Mouse (Mus musculus): ENCODE measurements at regions not wholly inside any gene's neighbourhood (a gene's known extent, or its start where the extent isn't known, plus 50 kb on each side); places are given as distances from the start of the nearest gene placed in this dataset.

GRCm38 (mm10) chr4:31584171-31584570 lies 379.7 kb upstream of the Map3k7 start:
- Histone ChIP-seq H3K4me2 (replicated peaks; ENCODE audit: low read depth) (no peak overlapping the region), H3K4me1 (replicated peaks; ENCODE audit: control insufficient read depth, insufficient read depth) (no peaks in the 10 kb centered on the region), H3K27me3 (ENCODE audit: control insufficient read depth, insufficient read depth, low read length) (no peaks in the 10 kb centered on the region), H3K4me3 (ENCODE audit: low read depth, low read length) (no peak overlapping the region), H3K9me3 (ENCODE audit: control insufficient read depth, low read length) (no peaks in the 10 kb centered on the region), H3K9ac (ENCODE audit: low read length) (no peak overlapping the region), H3K27ac (replicated peaks) (no peak overlapping the region), H3K36me3 (ENCODE audit: control insufficient read depth, insufficient read depth, low read length) (no peaks in the 10 kb centered on the region)
- 79% methylated on average over 3 of the region's 3 CpGs for WGBS
- DNase-seq (ENCODE audit: low spot score) (no peak), ATAC-seq (ENCODE audit: low FRiP score, low TSS enrichment) (no peak)
- TF ChIP-seq CTCF (IDR thresholded peaks at IDR 0.05; ENCODE audit: low read depth), result no peak
- no peak for TF ChIP-seq EP300 (optimal IDR thresholded peaks at IDR 0.05)

- no peaks in the 10 kb centered on the region for H3K36me3 ChIP-seq (ENCODE audit: control insufficient read depth, insufficient read depth, low read length)
- WGBS, result 62% methylated on average over 1 of the region's 1 CpGs
- no peak for ATAC-seq (ENCODE audit: low FRiP score, low TSS enrichment)
Observed at GRCm38 (mm10) chr4:31594089-31594488, 369.8 kb upstream of the Map3k7 start.

GRCm38 (mm10) chr4:31601536-31601935 lies 362.4 kb upstream of the Map3k7 start:
- no peaks in the 10 kb centered on the region for H3K4me1 ChIP-seq (replicated peaks; ENCODE audit: control insufficient read depth, insufficient read depth)
- 13% methylated on average over 8 of the region's 8 CpGs for WGBS
- H3K27ac ChIP-seq (replicated peaks), result no peak overlapping the region
- H3K4me3 ChIP-seq (ENCODE audit: low read depth, low read length), result no peak overlapping the region
- no peak for TF ChIP-seq EP300 (optimal IDR thresholded peaks at IDR 0.05)
- TF ChIP-seq CTCF (IDR thresholded peaks at IDR 0.05; ENCODE audit: low read depth), result no peak
- DNase-seq (ENCODE audit: low spot score), result peak; percentile 23
- H3K27me3 ChIP-seq (ENCODE audit: control insufficient read depth, insufficient read depth, low read length), result no peaks in the 10 kb centered on the region
- ATAC-seq (ENCODE audit: low FRiP score, low TSS enrichment), result peak; percentile 60; the same call in 1 of the 2 replicates
- peak overlapping the region; percentile 2; the same call in 1 of the 2 replicates for H3K4me2 ChIP-seq (replicated peaks; ENCODE audit: low read depth)
- H3K9me3 ChIP-seq (ENCODE audit: control insufficient read depth, low read length), result no peaks in the 10 kb centered on the region
- H3K36me3 ChIP-seq (ENCODE audit: control insufficient read depth, insufficient read depth, low read length), result no peaks in the 10 kb centered on the region
- H3K9ac ChIP-seq (ENCODE audit: low read length), result no peak overlapping the region

More at GRCm38 (mm10) chr4:31594089-31594488, 369.8 kb upstream of the Map3k7 start:
- Histone ChIP-seq H3K4me3 (ENCODE audit: low read depth, low read length) (no peak overlapping the region), H3K9ac (ENCODE audit: low read length) (no peak overlapping the region), H3K27me3 (ENCODE audit: control insufficient read depth, insufficient read depth, low read length) (no peaks in the 10 kb centered on the region), H3K4me1 (replicated peaks; ENCODE audit: control insufficient read depth, insufficient read depth) (no peaks in the 10 kb centered on the region), H3K4me2 (replicated peaks; ENCODE audit: low read depth) (no peak overlapping the region), H3K9me3 (ENCODE audit: control insufficient read depth, low read length) (no peaks in the 10 kb centered on the region), H3K27ac (replicated peaks) (no peak overlapping the region)
- no peak for DNase-seq (ENCODE audit: low spot score)
- TF ChIP-seq CTCF (IDR thresholded peaks at IDR 0.05; ENCODE audit: low read depth), result no peak
- no peak for TF ChIP-seq EP300 (optimal IDR thresholded peaks at IDR 0.05)

DNA sequence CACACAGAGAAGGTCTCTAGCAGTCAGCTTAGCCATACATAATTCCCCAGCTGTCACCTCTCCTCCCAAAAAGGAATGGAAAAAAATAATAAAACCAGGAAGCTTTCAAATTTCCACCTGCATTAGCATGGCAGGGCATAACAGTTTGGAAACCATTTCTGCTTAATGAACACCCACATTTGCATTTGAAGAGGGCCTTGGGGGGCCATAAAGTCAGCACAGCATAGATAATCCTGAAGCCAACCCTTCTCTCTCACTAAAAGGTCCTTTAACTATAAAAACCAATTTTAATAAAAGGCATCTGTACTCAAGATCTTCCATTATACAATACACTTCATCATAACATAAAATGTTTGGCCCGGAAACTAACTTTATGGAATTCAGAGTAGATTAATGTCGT lies 360.1 kb upstream of the Map3k7 start:
- no peak overlapping the region for H3K4me3 ChIP-seq (ENCODE audit: low read depth, low read length)
- WGBS, result 88% methylated on average over 2 of the region's 2 CpGs
- no peak for ATAC-seq (ENCODE audit: low FRiP score, low TSS enrichment)

DNA sequence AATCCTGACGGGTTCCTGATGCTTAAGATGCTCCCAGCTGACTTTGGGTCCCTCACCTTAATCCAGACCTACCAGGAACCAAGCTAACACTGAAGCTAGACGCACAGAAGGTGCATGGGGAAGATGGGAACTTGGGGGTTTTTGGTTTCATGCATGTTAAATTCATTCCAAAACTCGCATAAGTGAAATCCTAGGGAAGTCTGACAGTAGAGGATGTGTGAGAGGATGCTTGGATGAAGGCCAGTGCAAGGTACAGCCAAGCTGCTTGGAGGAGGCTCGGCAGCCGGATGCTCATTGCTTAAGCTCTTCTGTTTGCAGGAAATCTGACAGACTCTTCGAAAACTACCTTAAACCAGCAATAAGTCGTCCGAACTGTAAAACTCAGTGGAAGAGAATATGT lies 355.1 kb upstream of the Map3k7 start:
- Histone ChIP-seq H3K4me3 (ENCODE audit: low read depth, low read length) (no peak overlapping the region), H3K9ac (ENCODE audit: low read length) (no peak overlapping the region), H3K9me3 (ENCODE audit: control insufficient read depth, low read length) (no peaks in the 10 kb centered on the region), H3K36me3 (ENCODE audit: control insufficient read depth, insufficient read depth, low read length) (no peaks in the 10 kb centered on the region), H3K27ac (replicated peaks) (no peak overlapping the region), H3K4me1 (replicated peaks; ENCODE audit: control insufficient read depth, insufficient read depth) (no peaks in the 10 kb centered on the region), H3K27me3 (ENCODE audit: control insufficient read depth, insufficient read depth, low read length) (no peaks in the 10 kb centered on the region), H3K4me2 (replicated peaks; ENCODE audit: low read depth) (no peak overlapping the region)
- no peak for DNase-seq (ENCODE audit: low spot score)
- WGBS, result 62% methylated on average over 8 of the region's 8 CpGs
- TF ChIP-seq EP300 (optimal IDR thresholded peaks at IDR 0.05) (no peak), CTCF (IDR thresholded peaks at IDR 0.05; ENCODE audit: low read depth) (no peak)
- no peak for ATAC-seq (ENCODE audit: low FRiP score, low TSS enrichment)

More for the DNA sequence above, 360.1 kb upstream of the Map3k7 start:
- no peak for DNase-seq (ENCODE audit: low spot score)
- Histone ChIP-seq H3K27ac (replicated peaks) (no peak overlapping the region), H3K4me1 (replicated peaks; ENCODE audit: control insufficient read depth, insufficient read depth) (no peaks in the 10 kb centered on the region), H3K36me3 (ENCODE audit: control insufficient read depth, insufficient read depth, low read length) (no peaks in the 10 kb centered on the region), H3K9me3 (ENCODE audit: control insufficient read depth, low read length) (no peaks in the 10 kb centered on the region), H3K4me2 (replicated peaks; ENCODE audit: low read depth) (no peak overlapping the region), H3K27me3 (ENCODE audit: control insufficient read depth, insufficient read depth, low read length) (no peaks in the 10 kb centered on the region), H3K9ac (ENCODE audit: low read length) (no peak overlapping the region)
- TF ChIP-seq EP300 (optimal IDR thresholded peaks at IDR 0.05) (no peak), CTCF (IDR thresholded peaks at IDR 0.05; ENCODE audit: low read depth) (no peak)

DNA sequence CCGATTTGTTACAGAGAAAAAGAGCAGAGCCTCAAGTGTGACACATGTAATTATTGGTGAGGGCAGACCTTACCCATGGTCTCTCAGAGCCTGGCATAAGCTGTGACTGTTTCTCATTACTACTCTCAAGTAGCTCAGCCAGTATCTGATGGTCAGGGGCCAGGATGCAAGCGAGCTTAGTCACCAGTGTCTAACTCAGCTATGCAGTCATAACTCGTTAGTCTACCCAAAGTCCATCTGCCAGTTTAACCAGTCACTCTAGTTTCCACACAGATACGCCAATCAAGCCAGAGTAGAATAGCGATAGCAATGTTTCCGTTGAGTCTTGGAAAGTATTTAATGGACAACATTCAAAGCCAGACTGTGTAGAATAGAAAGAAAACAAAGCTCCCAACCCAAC lies 354.3 kb upstream of the Map3k7 start:
- Histone ChIP-seq H3K4me3 (ENCODE audit: low read depth, low read length) (no peak overlapping the region), H3K27ac (replicated peaks) (no peak overlapping the region), H3K4me2 (replicated peaks; ENCODE audit: low read depth) (no peak overlapping the region), H3K27me3 (ENCODE audit: control insufficient read depth, insufficient read depth, low read length) (no peaks in the 10 kb centered on the region), H3K9ac (ENCODE audit: low read length) (no peak overlapping the region), H3K4me1 (replicated peaks; ENCODE audit: control insufficient read depth, insufficient read depth) (no peaks in the 10 kb centered on the region), H3K9me3 (ENCODE audit: control insufficient read depth, low read length) (no peaks in the 10 kb centered on the region), H3K36me3 (ENCODE audit: control insufficient read depth, insufficient read depth, low read length) (no peaks in the 10 kb centered on the region)
- peak; percentile 54; the same call in 1 of the 2 replicates for ATAC-seq (ENCODE audit: low FRiP score, low TSS enrichment)
- whole genome bisulfite sequencing, result 77% methylated on average over 6 of the region's 6 CpGs
- no peak for DNase-seq (ENCODE audit: low spot score)
- TF ChIP-seq CTCF (IDR thresholded peaks at IDR 0.05; ENCODE audit: low read depth) (no peak), EP300 (optimal IDR thresholded peaks at IDR 0.05) (no peak)
